Mouse (Mus musculus) spleen, postnatal 4 days (tissue): ENCODE measurements at regions not wholly inside any gene's neighbourhood (a gene's known extent, or its start where the extent isn't known, plus 50 kb on each side); places are given as distances from the start of the nearest gene placed in this dataset.

Experiments used
- DNase-seq, 2 experiments: peaks; one replicate each; pipeline ENCODE4 v3.0.0; 2022; ENCODE audit warnings: low spot score in 2 of 2

DNA sequence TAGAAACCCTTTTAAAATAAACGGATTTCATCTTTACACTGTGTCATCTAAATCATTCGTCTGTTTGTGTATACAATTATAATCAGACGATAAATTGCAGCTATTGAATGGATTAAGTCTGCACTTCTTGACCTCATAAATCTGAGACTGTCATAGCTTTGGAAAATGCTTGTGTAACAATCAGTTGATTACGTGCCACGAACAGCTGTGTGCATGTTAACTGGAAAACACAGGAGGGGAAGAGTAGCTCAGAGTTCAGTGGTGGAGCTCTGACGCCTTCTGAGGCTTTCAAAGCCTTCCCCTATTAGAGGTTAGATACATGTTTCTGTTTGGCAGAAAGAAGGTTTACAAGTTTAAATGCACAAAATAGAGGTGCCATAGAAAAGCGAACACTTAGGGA is 109.7 kb upstream of the Gm765 start:
- DNase-seq: no peak

DNA sequence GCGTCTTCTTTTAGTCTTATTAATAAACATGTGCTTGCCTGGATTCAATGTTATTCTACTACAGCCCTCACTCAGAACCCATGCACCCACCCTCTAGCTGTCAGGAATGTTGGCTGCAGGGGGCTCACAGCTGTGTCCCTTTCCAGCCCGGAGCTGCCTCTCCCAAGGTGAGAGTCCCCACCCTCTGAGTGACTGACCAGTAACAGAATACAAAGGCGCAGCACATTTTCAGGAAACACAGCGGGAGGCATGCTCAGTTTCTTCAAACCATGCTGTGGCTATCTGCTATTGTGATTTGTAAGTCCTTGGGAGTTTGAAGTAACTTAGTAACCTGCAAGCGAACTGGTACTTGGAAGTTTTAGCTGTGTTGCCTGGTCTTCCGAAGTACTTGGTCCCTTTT is 93.1 kb upstream of the Gm765 start:
- DNase-seq: no peak

DNA sequence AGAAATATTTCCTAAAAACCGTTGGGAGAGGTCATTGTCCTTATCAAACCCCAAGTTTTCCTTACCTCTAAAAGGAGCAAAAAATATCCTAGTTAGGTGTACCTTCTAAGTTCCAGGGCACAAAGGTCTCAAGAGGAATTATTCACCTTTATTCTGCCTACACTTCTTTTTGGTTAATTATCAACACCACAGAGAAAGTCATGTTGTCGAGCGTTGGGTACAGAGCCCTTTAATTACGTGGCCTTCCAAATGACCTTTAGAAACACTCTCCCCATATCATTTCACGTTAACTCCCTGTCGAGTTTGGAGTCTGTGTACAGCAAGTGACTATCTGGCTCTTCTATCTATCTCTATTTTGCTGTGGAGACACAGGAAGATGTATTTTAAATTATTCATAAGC is 90.7 kb upstream of the Gm765 start:
- DNase-seq: no peak

DNA sequence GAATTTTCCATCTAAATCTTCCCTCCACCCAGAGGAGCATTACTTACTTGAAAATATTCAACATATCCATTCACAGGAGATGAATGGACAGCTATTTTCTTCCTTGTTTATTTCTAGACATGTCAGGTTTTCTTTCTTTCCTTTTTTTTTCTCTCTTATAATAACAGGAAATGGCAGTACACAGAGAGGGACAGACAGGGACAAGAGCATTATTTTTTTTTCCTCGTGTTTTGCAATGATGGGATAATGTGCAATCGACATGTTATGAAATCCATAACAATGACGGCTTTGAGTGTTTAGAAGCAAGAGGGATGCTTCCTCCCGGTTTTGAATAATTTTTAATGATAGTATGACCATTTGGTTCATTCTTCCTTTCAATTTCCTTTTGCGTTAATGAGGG is 86.6 kb upstream of the Gm765 start:
- no peak for DNase-seq

DNA sequence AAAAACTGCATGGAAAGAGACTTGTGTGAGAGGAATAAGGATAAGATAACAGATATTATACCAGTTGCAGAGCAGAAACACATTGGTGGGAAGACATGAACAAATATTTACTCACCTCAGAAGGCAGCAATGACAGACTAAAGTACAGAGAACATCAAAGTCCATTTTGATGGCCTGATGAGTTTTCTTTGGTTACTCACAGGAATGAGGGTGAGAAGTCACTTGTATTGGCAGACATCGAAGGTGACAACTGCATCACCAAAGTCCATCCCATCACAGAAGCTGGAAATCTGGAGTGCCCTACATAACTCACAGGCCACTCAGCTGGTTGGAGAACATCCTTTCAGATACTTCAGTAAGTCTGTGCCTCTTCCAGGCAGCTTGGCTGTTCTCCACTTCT is 60.1 kb upstream of the Gm765 start:
- no peak for DNase-seq

DNA sequence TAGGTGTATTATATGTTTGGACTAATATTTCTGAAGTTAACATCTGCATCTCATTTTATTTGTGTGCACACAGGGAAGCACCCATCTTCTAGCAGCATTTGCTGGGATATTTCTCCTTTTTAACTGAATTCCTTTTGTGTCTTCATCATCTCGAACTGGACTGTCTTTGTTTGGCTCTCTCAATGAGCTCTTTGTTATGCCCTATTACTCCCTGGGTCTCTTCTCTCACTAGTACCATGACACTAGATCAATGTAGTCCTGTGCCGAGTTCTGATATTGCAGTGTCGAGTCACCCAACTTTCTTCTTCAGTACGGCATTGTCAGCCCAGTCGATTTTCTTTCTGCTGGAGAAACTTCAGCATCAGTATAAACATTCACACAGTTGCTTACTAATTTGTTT is 52.0 kb upstream of the Gm765 start:
- DNase-seq: no peak
